Mouse (Mus musculus): Measurements from ENCODE around the gene Nr1i3.
"Not testable (repeated sequence)": the region's sequence is repeated elsewhere in the genome, so short reads cannot be mapped to it uniquely, and the experiment has no call there.

Nr1i3 gene

GRCm38 (mm10) chr1:171229750-171230149 lies 16.0 kb downstream of the Nr1i3 start:
- in situ Hi-C loops (cut with MboI), result loop anchor here (10.0 kb wide), 1 partner anchor 335 kb away; no protein-coding TSS in a partner anchor

DNA sequence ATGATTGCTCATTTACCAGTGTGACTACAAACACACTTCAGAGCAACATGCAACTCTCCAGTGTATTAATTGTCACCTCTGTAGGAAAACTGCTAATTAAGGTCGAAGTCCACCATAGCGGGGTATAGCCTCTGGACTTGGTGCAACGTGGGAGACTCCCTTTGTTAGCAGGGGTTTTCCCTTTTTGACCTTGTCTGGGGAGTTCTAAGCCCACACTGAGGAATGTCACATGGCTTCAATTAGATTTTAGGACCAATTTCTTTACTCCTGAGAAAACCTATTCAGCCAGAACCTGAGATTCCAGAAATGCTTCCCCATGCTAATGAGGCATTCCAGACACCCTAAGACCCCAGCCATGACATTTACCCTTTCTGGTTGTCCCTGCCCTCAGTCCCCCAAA lies 16.4 kb downstream of the Nr1i3 start:
- in situ Hi-C loops (cut with MboI), result no loop called here

GRCm38 (mm10) chr1:171231844-171232243 lies 18.1 kb downstream of the Nr1i3 start:
- in situ Hi-C loops (cut with MboI), result no loop called here

DNA sequence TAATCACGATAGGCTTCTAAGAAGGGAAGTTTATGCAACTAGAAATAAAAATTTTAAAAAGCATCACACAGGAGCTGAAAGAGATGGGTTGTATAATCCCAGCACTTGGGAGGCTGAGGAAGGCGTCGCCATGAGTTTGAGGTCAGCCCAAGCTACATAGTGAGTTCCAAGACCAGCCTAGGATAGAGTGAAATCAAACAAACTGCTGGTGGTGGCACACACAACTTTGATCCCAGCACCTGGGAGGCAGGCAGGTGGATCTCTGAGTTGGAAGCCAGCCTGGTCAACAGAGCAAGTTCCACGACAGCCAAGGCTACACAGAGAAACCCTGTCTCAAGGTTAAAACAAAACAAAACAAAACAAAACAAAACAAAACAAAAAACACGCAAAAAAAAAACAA lies 18.6 kb downstream of the Nr1i3 start:
- in situ Hi-C loops (cut with MboI), result no loop called here

DNA sequence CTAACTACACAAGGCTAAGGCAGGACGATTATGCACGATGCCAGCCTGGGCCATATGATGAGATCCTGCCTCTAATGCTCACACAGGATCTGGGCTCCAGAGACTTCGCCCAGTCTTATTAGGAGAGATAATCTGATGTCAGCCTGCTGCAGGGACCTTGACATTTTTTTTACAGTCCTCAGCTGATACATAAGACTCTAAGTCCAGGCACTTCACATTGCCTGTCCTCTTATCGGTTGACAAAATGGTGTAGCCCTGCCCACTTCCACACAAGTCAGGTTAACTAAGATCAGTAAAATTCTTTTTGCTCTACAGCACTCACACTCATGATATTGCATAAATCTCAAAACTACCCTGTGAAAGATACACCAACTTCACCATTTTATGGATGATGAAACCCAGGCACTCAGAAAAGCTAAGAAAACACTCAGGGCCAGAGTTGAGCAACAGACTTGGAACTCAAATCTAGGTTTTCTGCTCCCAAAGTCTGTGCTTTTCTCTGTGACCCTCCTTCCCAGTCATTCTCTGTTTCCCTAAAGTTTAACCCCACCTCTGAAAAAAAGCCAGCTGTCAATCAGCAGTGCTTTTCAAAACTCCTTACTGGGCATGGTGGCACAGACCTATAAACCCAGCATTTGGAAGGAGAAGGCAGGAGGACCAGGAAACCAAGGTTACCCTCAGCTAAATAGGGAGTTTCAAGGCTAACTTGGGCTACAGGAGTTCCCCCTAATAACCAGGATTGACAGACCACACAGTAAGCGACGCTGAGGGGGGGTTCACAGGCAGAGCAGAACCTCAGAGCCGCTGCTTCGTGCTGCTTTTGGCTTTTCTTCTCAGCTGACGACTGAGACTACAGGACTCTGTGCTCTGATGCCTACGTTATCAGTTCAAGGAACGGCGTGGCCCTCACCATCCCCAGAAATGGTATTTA lies 19.3 kb downstream of the Nr1i3 start:
- in situ Hi-C loops (cut with MboI), result no loop called here

GRCm38 (mm10) chr1:171234126-171234525 lies 20.4 kb downstream of the Nr1i3 start, which contains the start of gene Fcer1g:
Gene Fcer1g (minus strand): TSS chr1:171234365.
- in situ Hi-C loops (cut with MboI), result no loop called here

GRCm38 (mm10) chr1:171234538-171234937 lies 20.8 kb downstream of the Nr1i3 start:
- in situ Hi-C loops (cut with MboI), result no loop called here

DNA sequence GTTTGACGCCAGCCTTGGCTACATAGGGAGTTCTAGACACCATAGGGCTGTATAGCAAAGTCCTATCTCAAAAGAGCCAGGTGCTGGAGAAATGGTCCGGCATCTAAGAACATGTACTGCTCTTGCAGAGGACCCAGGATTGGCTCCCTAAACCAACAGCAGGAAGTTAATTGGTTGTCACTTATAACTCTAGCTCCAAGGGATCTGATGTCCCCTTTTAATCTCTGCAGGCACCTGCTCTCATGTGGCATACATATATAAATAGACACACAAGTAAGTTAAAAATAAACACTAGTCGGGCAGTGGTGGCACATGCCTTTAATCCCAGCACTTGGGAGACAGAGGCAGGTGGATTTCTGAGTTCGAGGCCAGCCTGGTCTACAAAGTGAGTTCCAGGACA lies 22.0 kb downstream of the Nr1i3 start:
- in situ Hi-C loops (cut with MboI), result no loop called here

GRCm38 (mm10) chr1:171237438-171237837 lies 23.7 kb downstream of the Nr1i3 start:
- in situ Hi-C loops (cut with MboI), result no loop called here

GRCm38 (mm10) chr1:171238463-171238862 lies 24.7 kb downstream of the Nr1i3 start:
- in situ Hi-C loops (cut with MboI), result no loop called here

DNA sequence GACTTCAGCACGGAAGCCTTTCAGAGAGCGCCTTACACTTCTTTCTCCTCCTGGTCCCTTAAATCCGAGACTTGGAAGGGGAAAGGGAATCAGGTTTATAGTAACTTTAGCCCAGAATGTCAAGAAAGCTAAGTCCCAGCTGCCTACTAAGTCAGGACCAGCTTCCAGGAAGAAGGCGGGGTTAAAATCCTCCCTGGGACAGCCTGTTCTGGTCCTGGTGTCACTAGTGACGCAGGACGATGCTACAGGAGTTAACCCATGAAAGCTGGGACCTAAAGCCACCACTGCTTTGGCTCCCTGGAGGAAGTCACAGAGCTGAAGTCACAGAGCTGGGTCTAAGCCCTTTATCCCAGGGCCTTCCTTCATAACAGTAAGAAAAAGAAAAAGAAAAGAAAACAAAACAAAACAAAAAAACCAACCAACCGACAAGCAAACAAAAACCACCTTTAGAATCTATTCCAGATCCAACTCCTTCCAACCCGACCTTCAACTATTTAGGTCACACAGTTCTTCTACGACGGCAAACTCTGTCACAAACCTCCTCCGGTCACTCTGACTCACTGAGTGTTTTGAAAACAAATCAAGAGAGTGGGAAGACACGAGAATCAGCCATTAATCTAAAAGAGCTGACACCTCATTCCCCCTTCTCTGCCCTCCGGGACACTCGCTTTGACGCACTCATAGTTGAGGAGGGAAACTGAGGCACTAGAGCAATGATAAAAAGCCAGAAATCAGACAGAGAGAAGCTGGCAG lies 26.4 kb downstream of the Nr1i3 start:
- in situ Hi-C loops (cut with MboI), result no loop called here

DNA sequence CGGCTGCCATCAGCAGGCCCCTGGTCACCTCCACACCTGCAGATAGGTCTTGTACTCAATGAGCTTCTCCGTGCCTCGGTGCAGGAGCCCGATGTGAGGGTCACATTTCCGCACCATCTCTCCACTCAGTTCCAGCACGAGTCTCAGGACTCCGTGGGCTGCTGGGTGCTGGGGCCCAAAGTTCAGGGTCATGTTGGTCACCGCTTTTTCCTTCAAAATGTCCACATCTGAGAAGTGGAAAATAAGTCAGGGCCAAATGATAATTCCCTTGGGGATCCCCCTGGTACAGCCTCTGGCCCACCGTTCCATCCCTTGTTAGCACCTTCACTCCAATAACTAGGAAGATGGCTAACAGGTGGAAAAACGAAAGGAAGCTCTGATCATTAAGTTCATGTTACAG lies 27.1 kb downstream of the Nr1i3 start:
- in situ Hi-C loops (cut with MboI), result no loop called here

- in situ Hi-C loops (cut with MboI), result not testable (repeated sequence)
Observed at GRCm38 (mm10) chr1:171241952-171242351, 28.2 kb downstream of the Nr1i3 start.

DNA sequence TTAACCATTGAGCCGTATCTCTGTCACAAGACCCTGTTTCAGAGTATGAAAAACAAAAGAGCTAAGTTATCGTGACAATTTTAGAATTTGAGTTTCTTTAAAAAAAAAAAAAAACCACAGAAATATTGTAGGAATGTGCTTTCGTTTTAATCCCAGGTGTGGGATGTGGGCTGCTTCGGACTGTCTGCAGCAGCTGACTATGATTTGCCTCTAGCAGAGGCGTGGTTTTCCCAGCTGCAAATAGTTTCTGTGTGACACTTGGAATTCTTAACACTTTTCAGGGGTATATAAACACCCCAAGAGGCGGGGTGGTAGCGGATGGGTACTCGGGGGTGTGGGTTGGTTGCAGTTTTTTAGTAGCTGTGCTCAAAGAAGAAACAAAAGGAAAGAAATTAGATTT lies 31.6 kb downstream of the Nr1i3 start:
- in situ Hi-C loops (cut with MboI), result no loop called here

- in situ Hi-C loops (cut with MboI), result no loop called here
Observed at GRCm38 (mm10) chr1:171246709-171247452, 33.1 kb downstream of the Nr1i3 start.

DNA sequence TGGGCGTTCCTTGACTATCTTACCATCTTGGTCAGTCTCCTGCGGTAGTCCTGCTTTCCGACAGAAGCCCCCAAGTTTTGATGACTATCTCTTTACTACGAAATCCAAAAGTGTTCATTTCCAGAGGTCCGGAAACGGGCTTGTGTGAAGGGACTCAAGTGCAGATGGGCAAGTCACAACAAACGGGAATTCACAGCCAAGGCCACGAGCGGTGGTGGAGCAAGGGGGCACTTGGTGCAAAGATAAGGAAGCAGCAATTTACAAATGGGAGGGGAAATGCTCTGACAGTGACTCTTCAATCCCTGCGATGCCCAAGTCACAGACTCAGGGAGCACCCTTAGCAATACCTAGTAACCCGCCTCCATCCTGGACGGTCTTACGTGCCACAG lies 33.7 kb downstream of the Nr1i3 start:
- in situ Hi-C loops (cut with MboI), result no loop called here

GRCm38 (mm10) chr1:171247916-171248315 lies 34.1 kb downstream of the Nr1i3 start:
- in situ Hi-C loops (cut with MboI), result no loop called here

DNA sequence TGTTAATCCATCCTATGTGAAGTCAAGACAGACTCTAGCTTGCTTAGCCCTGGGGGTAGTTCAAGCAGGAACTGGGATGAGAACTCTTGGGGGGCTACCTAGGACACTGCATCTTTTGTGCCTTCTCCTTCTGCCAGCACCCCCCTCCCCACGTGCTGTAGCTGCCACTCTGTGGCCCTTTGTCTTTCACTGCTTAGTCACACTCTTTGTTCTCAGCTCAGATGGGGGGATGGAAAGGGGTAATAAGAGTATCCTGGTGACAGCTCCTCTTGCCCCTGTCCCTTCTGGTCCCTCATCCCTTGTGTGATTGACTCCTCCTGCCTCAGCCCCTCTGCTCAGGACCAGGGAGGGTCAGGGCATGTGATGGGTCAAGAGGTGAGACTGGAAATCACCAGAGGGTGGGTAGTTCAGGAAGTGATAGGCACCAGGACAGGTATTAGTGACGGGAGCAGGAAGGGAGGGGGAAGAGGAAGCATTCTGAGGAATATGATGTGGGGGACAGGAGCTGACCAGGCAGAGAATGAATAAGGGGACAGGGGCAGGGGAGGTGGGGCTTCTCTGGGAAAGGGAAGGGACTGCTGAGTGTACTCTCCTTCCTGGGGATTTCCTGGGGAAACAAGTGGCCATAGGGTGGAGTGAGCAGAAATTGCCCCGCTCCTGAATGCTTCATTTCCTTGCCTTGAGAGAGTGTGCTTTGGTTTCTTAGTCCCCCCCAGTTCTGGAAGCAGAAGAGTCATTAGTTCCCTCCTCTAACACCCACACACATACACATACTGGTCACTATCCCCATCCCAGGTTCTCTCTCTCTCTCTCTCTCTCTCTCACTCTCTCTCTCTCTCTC lies 34.8 kb downstream of the Nr1i3 start:
- in situ Hi-C loops (cut with MboI), result no loop called here

- in situ Hi-C loops (cut with MboI), result no loop called here
Observed at GRCm38 (mm10) chr1:171249913-171250600, 36.3 kb downstream of the Nr1i3 start, which contains the start of gene Adamts4. Gene Adamts4 (plus strand): TSS chr1:171250421.
